In genomic region chr3:37805805-37806148, GRCm38 (mm10) we compare ENCODE assay signal across 13 mouse cellular contexts.
DNase-seq lines count a peak whose midpoint lies in the region; ATAC-seq lines count a peak whose summit lies in the region.
"Had no signal": no experiment of that assay in that cellular context is flagged by ENCODE, and none has a peak within 500 bp of the region (broad histone marks: within the 10 kb centered on the region; RNA-seq: fewer than 3 reads in every experiment).

No protein-coding gene starts in this region.

- H3K27ac ChIP-seq in limb, embryonic 12.5 days, result peak overlapping the region; percentile 66
- H3K27ac ChIP-seq in limb, embryonic 10.5 days, result no peak overlapping the region
- H3K27ac ChIP-seq: liver, embryonic 13.5 days; midbrain, embryonic 15.5 days had no signal

- peak overlapping the region; percentile 23 for H3K4me2 ChIP-seq in limb, embryonic 12.5 days
- H3K4me2 ChIP-seq: liver, embryonic 13.5 days; midbrain, embryonic 15.5 days had no signal

- DNase-seq in limb, embryonic 10.5 days (ENCODE audit: low spot score), result no peak
- peak; percentile 20 for DNase-seq in T-cell, adult 2 months (ENCODE audit: low spot score)
- peak; percentile 6 for DNase-seq in induced T-regulatory cell, adult 2 months (ENCODE audit: low read depth)
- DNase-seq in thymus, postnatal 10 days (ENCODE audit: low spot score in 2 of 2), result peak; percentile 67 to 78
- no peak for DNase-seq in embryo, embryonic 11 days
- no peak for DNase-seq in kidney, postnatal 14 days
- DNase-seq: adrenal gland, postnatal 36 days; cerebellum, postnatal 25 days; heart, postnatal 14 days; liver, embryonic 13.5 days had no signal

- WGBS in limb, embryonic 12.5 days, result 35% methylated on average over 6 of the region's 6 CpGs
- 67% methylated on average over 6 of the region's 6 CpGs for WGBS in limb, embryonic 10.5 days

- no peak overlapping the region for H3K4me3 ChIP-seq in limb, embryonic 12.5 days (replicated peaks)
- H3K4me3 ChIP-seq in limb, embryonic 10.5 days, result no peak overlapping the region
- H3K4me3 ChIP-seq: liver, embryonic 13.5 days; midbrain, embryonic 15.5 days had no signal

- H3K9ac ChIP-seq in limb, embryonic 12.5 days (replicated peaks), result no peak overlapping the region
- H3K9ac ChIP-seq: liver, embryonic 13.5 days; midbrain, embryonic 15.5 days had no signal

- ATAC-seq in limb, embryonic 12.5 days (ENCODE audit: insufficient number of reproducible peaks, insufficient read depth, low FRiP score, low TSS enrichment, low read depth), result peak; percentile 61; the same call in 1 of the 2 replicates
- ATAC-seq: forebrain, embryonic 16.5 days; midbrain, embryonic 15.5 days had no signal

- H3K36me3 ChIP-seq in limb, embryonic 12.5 days, result no peaks in the 10 kb centered on the region
- no peaks in the 10 kb centered on the region for H3K36me3 ChIP-seq in limb, embryonic 10.5 days
- H3K36me3 ChIP-seq: liver, embryonic 13.5 days; midbrain, embryonic 15.5 days had no signal

- peaks cover 9% of the 10 kb centered on the region; the same call in 1 of the 2 replicates for H3K9me3 ChIP-seq in limb, embryonic 12.5 days
- peaks cover 4% of the 10 kb centered on the region; the same call in 1 of the 2 replicates for H3K9me3 ChIP-seq in limb, embryonic 10.5 days (replicated peaks)
- H3K9me3 ChIP-seq: liver, embryonic 13.5 days had no signal

- no peaks in the 10 kb centered on the region for H3K27me3 ChIP-seq in limb, embryonic 12.5 days
- no peaks in the 10 kb centered on the region for H3K27me3 ChIP-seq in limb, embryonic 10.5 days (ENCODE audit: low read depth, poor library complexity, severe bottlenecking)
- H3K27me3 ChIP-seq: liver, embryonic 13.5 days; midbrain, embryonic 15.5 days had no signal

- peaks cover 25% of the 10 kb centered on the region for H3K4me1 ChIP-seq in limb, embryonic 12.5 days (replicated peaks)
- peaks cover 23% of the 10 kb centered on the region for H3K4me1 ChIP-seq in limb, embryonic 10.5 days
- H3K4me1 ChIP-seq: liver, embryonic 13.5 days; midbrain, embryonic 15.5 days had no signal

Comparison
In these comparisons a context has a peak if more than half of its experiments do, and no peak if none do; other contexts are left out.
1. DNase-seq: peak in T-cell, adult 2 months (single experiment), induced T-regulatory cell, adult 2 months (single experiment) and thymus, postnatal 10 days (2 of 2); none in limb, embryonic 10.5 days (single experiment), embryo, embryonic 11 days (single experiment) and kidney, postnatal 14 days (single experiment).